Mouse (Mus musculus) CH12.LX (cell line): ENCODE data around the gene Mrpl55. TPM values are rescaled to one million over a fixed set of nuclear protein-coding genes. Genes with fewer than 3 reads are reported as not detected.

ENCODE experiments used
- DNase-seq: peaks from one replicate; pipeline ENCODE4 v3.0.0-alpha.2; 2013; ENCODE audit errors: extremely low read depth
- H3K27ac ChIP-seq: 2 replicates; pipeline ENCODE4 v1.5.1; 2012; ENCODE audit warnings: low read depth, mild to moderate bottlenecking, control low read depth, moderate library complexity; ENCODE audit not compliant: insufficient read depth
- H3K27me3 ChIP-seq: replicated peaks from 2 replicates; pipeline ENCODE3; 2012; ENCODE audit warnings: inconsistent platforms
- H3K36me3 ChIP-seq, 2 experiments: replicated peaks in 1 of 2; 2 replicates each; pipeline versions ENCODE3 to v1.6.1; 2012; ENCODE audit warnings: inconsistent platforms in 1 of 2, low read length in 1 of 2, mild to moderate bottlenecking in 1 of 2, mixed read lengths in 1 of 2, moderate library complexity in 1 of 2; ENCODE audit not compliant: control insufficient read depth in 1 of 2, insufficient read depth in 1 of 2
- H3K4me1 ChIP-seq, 2 experiments: 2 replicates each; pipeline ENCODE4 v1.6.1; 2012; ENCODE audit warnings: inconsistent platforms in 1 of 2, moderate library complexity in 1 of 2; ENCODE audit not compliant: insufficient read depth in 2 of 2, control insufficient read depth in 1 of 2
- H3K4me2 ChIP-seq: 2 replicates; pipeline ENCODE4 v1.6.1; 2012; ENCODE audit warnings: low read depth, mild to moderate bottlenecking, control low read depth; ENCODE audit not compliant: poor library complexity, insufficient read depth, severe bottlenecking
- H3K4me3 ChIP-seq, 3 experiments: fragments of 150-350 bp in 1 of 3; sonication (generic) in 1 of 3; replicated peaks in 1 of 3; 2 replicates each; pipeline versions ENCODE3 to v1.5.1; 2011 to 2012; ENCODE audit warnings: low read depth in 2 of 3, low read length in 2 of 3, mild to moderate bottlenecking in 2 of 3, moderate library complexity in 2 of 3, control low read depth in 1 of 3, improper control_type of control experiment in 1 of 3, inconsistent platforms in 1 of 3, mixed read lengths in 1 of 3; ENCODE audit not compliant: poor library complexity in 1 of 3
- H3K79me2 ChIP-seq: replicated peaks from 2 replicates; pipeline ENCODE4 v1.6.1; 2012; ENCODE audit warnings: mild to moderate bottlenecking, moderate library complexity; ENCODE audit not compliant: control insufficient read depth, poor library complexity, insufficient read depth, severe bottlenecking; ENCODE audit errors: extremely low read depth
- H3K9ac ChIP-seq: 2 replicates; pipeline ENCODE4 v1.6.1; 2012; ENCODE audit warnings: low read depth, mild to moderate bottlenecking, control low read depth, moderate library complexity; ENCODE audit not compliant: insufficient read depth
- H3K9me3 ChIP-seq: replicated peaks from 2 replicates; pipeline ENCODE3; 2012; ENCODE audit warnings: low read length, inconsistent platforms, mixed read lengths
- CTCF ChIP-seq, 2 experiments: IDR thresholded peaks in 1 of 2; conservative IDR thresholded peaks in 1 of 2; 2 replicates each; pipeline ENCODE4 v1.5.1; 2011 to 2012; ENCODE audit warnings: low read depth in 2 of 2, low read length in 2 of 2, improper control_type of control experiment in 1 of 2, inconsistent platforms in 1 of 2, mild to moderate bottlenecking in 1 of 2, moderate library complexity in 1 of 2
- ELF1 ChIP-seq: IDR thresholded peaks from 2 replicates; pipeline ENCODE4 v1.6.1; 2014; ENCODE audit warnings: low read depth, mild to moderate bottlenecking, inconsistent platforms, low read length, improper control_type of control experiment
- EP300 ChIP-seq: IDR thresholded peaks from 2 replicates; pipeline ENCODE4 v1.6.1; 2011; ENCODE audit warnings: low read length, improper control_type of control experiment
- GABPA ChIP-seq: IDR thresholded peaks from 2 replicates; pipeline ENCODE4 v1.6.1; 2012; ENCODE audit warnings: low read depth, low read length, improper control_type of control experiment, inconsistent platforms; ENCODE audit not compliant: insufficient replicate concordance
- HCFC1 ChIP-seq: IDR thresholded peaks from 2 replicates; pipeline ENCODE4 v1.6.1; 2012; ENCODE audit warnings: low read depth, mild to moderate bottlenecking, inconsistent platforms, low read length, improper control_type of control experiment
- IRF4 ChIP-seq: IDR thresholded peaks from 2 replicates; pipeline ENCODE4 v1.6.1; 2014; ENCODE audit warnings: low read depth, mild to moderate bottlenecking, inconsistent platforms, low read length, improper control_type of control experiment
- MAX ChIP-seq: IDR thresholded peaks from 2 replicates; pipeline ENCODE4 v1.6.1; 2011; ENCODE audit warnings: low read length, improper control_type of control experiment
- MAZ ChIP-seq: IDR thresholded peaks from 2 replicates; pipeline ENCODE4 v1.6.1; 2012; ENCODE audit warnings: low read depth, mild to moderate bottlenecking, inconsistent platforms, low read length, improper control_type of control experiment, moderate library complexity
- NELFE ChIP-seq: IDR thresholded peaks from 2 replicates; pipeline ENCODE4 v1.6.1; 2011; ENCODE audit warnings: low read depth, low read length, improper control_type of control experiment
- NRF1 ChIP-seq: IDR thresholded peaks from 2 replicates; pipeline ENCODE4 v1.6.1; 2014; ENCODE audit warnings: low read depth, mild to moderate bottlenecking, inconsistent platforms, low read length, improper control_type of control experiment, moderate library complexity
- POLR2A ChIP-seq: IDR thresholded peaks from 2 replicates; pipeline ENCODE4 v1.6.1; 2011; ENCODE audit warnings: low read depth, mild to moderate bottlenecking, improper control_type of control experiment, low read length
- POLR2AphosphoS2 ChIP-seq: IDR thresholded peaks from 2 replicates; pipeline ENCODE4 v1.6.1; 2011; ENCODE audit warnings: low read depth, low read length, improper control_type of control experiment
- RAD21 ChIP-seq: IDR thresholded peaks from 2 replicates; pipeline ENCODE4 v1.6.1; 2011; ENCODE audit warnings: low read depth, mild to moderate bottlenecking, low read length, improper control_type of control experiment, moderate library complexity
- SMC3 ChIP-seq: IDR thresholded peaks from 2 replicates; pipeline ENCODE4 v1.6.1; 2011; ENCODE audit warnings: low read depth, low read length, improper control_type of control experiment
- UBTF ChIP-seq: IDR thresholded peaks from 2 replicates; pipeline ENCODE4 v1.6.1; 2012; ENCODE audit warnings: low read depth, mild to moderate bottlenecking, inconsistent platforms, low read length, improper control_type of control experiment, moderate library complexity
- ZC3H11A ChIP-seq: IDR thresholded peaks from 2 replicates; pipeline ENCODE4 v1.6.1; 2012; ENCODE audit warnings: low read depth, mild to moderate bottlenecking, inconsistent platforms, low read length, improper control_type of control experiment
- ZMIZ1 ChIP-seq: IDR thresholded peaks from 2 replicates; pipeline ENCODE4 v1.6.1; 2012; ENCODE audit warnings: low read depth, mild to moderate bottlenecking, inconsistent platforms, low read length, improper control_type of control experiment
- dilution Hi-C: fragments of 300-500 bp; cut with MboI; formaldehyde crosslinking; loops from 2 replicates; pipeline ENCODE4 v1.14.3; 2020; ENCODE audit warnings: low sequenced_read_pairs; ENCODE audit not compliant: extremely low pct_unique_long_range_greater_than_20kb, extremely low pct_ligation_motif_present
- in situ Hi-C: fragments of 300-500 bp; cut with MboI; formaldehyde crosslinking; loops from 3 replicates; pipeline ENCODE4 v1.14.3; 2019; ENCODE audit warnings: low sequenced_read_pairs, low pct_ligation_motif_present, low pct_unique_long_range_greater_than_20kb, mixed read lengths
- polyA plus RNA-seq: library from polyadenylated mRNA; unstranded; fragments of >175 nt; gene quantifications from 2 replicates; pipeline ENCODE4 v1.2.1, GENCODE M21; 2012; ENCODE audit warnings: low read depth; ENCODE audit not compliant: insufficient read length
- total RNA-seq, 2 experiments: library from RNA; depleted of rRNA; stranded (reverse); fragments of 300-350 nt in 1 of 2; fragments of >200 nt in 1 of 2; gene quantifications; 2 replicates each; pipeline ENCODE4 v1.2.3; 2012 to 2014

Mrpl55 gene
- total and polyA plus RNA-seq, 3 experiments: 74.4 to 92.9 (median 88.2) TPM

- Histone ChIP-seq H3K27ac (no peak overlapping the region), H3K4me3 (no peak overlapping the region), H3K4me2 (no peak overlapping the region), H3K9me3 (no peaks in the 10 kb centered on the region), H3K9ac (no peak overlapping the region), H3K27me3 (peaks cover 79% of the 10 kb centered on the region), H3K4me1 (peaks cover 0 to 18% of the 10 kb centered on the region in 2 experiments; a peak in 2 of 4 replicates), H3K79me2 (no peaks in the 10 kb centered on the region), H3K36me3 (no peaks in the 10 kb centered on the region)
- in situ Hi-C loops: no loop called here
- no peak for DNase-seq
- TF ChIP-seq POLR2A: no peak
- no peak for TF ChIP-seq GABPA
- no peak for TF ChIP-seq ELF1
- no peak for TF ChIP-seq ZC3H11A
- TF ChIP-seq UBTF: no peak
- no peak for TF ChIP-seq NELFE
- TF ChIP-seq RAD21: no peak
- TF ChIP-seq EP300: no peak
- TF ChIP-seq NRF1: no peak
- TF ChIP-seq ZMIZ1: no peak
- no peak for TF ChIP-seq MAZ
- no peak for TF ChIP-seq POLR2AphosphoS2
- no peak for TF ChIP-seq SMC3
- dilution Hi-C loops: no loop called here
These were observed 37.5 kb downstream of the Mrpl55 start for GRCm38 (mm10) chr11:59239796-59240195.

GRCm38 (mm10) chr11:59241841-59242240 is 39.6 kb downstream of the Mrpl55 start:
- in situ Hi-C loops: no loop called here

More at GRCm38 (mm10) chr11:59241841-59242240, 39.6 kb downstream of the Mrpl55 start:
- Histone ChIP-seq H3K79me2 (no peaks in the 10 kb centered on the region), H3K4me1 (peaks cover 0 to 18% of the 10 kb centered on the region in 2 experiments; a peak in 2 of 4 replicates), H3K9ac (no peak overlapping the region), H3K9me3 (no peaks in the 10 kb centered on the region), H3K27ac (no peak overlapping the region), H3K36me3 (no peaks in the 10 kb centered on the region), H3K4me2 (no peak overlapping the region), H3K4me3 (no peak overlapping the region), H3K27me3 (peaks cover 93% of the 10 kb centered on the region)
- dilution Hi-C loops: no loop called here
- TF ChIP-seq HCFC1 (no peak), SMC3 (no peak), MAX (no peak), POLR2A (no peak), IRF4 (no peak), GABPA (no peak), ZC3H11A (no peak), CTCF (conservative IDR thresholded peaks at IDR 0.05 in 1 of 2, IDR thresholded peaks at IDR 0.05 in 1 of 2; ENCODE audit: low read depth in 2 of 2, low read length in 2 of 2) (no peak)
- DNase-seq: no peak
